Mouse (Mus musculus) midbrain, embryonic 14.5 days (tissue): Measurements from ENCODE around the gene Arhgap10. TPM values are rescaled to one million over a fixed set of nuclear protein-coding genes. Genes with fewer than 3 reads are reported as not detected.

Experiments used
- ATAC-seq: fragments of 200-750 bp; cut with Nextera tagmentation; 2 replicates; pipeline ENCODE4 v1.8.0; 2017; ENCODE audit warnings: moderate number of reproducible peaks, moderate library complexity; ENCODE audit not compliant: low FRiP score, low TSS enrichment
- DNase-seq: peaks from one replicate; pipeline ENCODE4 v3.0.0-alpha.2; 2015
- H3K27ac ChIP-seq: fragments of 300-500 bp; sonication (generic); replicated peaks from 2 replicates; pipeline ENCODE4 v1.5.1; 2014; ENCODE audit warnings: mild to moderate bottlenecking, low read depth, low read length, moderate library complexity
- H3K27me3 ChIP-seq: fragments of 300-500 bp; sonication (generic); 2 replicates; pipeline ENCODE4 v1.6.1; 2014; ENCODE audit warnings: low read length, control low read depth, mixed read lengths; ENCODE audit not compliant: control insufficient read depth, insufficient read depth
- H3K36me3 ChIP-seq: fragments of 300-500 bp; sonication (generic); 2 replicates; pipeline ENCODE4 v1.6.1; 2014; ENCODE audit warnings: low read length, control low read depth; ENCODE audit not compliant: control insufficient read depth, insufficient read depth
- H3K4me1 ChIP-seq: fragments of 300-500 bp; sonication (generic); 2 replicates; pipeline ENCODE4 v1.6.1; 2014; ENCODE audit warnings: mild to moderate bottlenecking, antibody characterized with exemption, low read length, control low read depth; ENCODE audit not compliant: control insufficient read depth, insufficient read depth
- H3K4me2 ChIP-seq: fragments of 300-500 bp; sonication (generic); 2 replicates; pipeline ENCODE4 v1.6.1; 2014; ENCODE audit warnings: mild to moderate bottlenecking, low read length, moderate library complexity
- H3K4me3 ChIP-seq: fragments of 300-500 bp; sonication (generic); replicated peaks from 2 replicates; pipeline ENCODE4 v1.5.1; 2014; ENCODE audit warnings: low read depth, low read length
- H3K9ac ChIP-seq: fragments of 300-500 bp; sonication (generic); replicated peaks from 2 replicates; pipeline ENCODE4 v1.6.1; 2014; ENCODE audit warnings: mild to moderate bottlenecking, low read length, moderate library complexity
- H3K9me3 ChIP-seq: fragments of 300-500 bp; sonication (generic); 2 replicates; pipeline ENCODE4 v1.6.1; 2016; ENCODE audit warnings: low read length, control low read depth, mixed read lengths; ENCODE audit not compliant: control insufficient read depth
- WGBS: fragments of 180-500 bp; shearing (Covaris S2); extraction: QIAGEN DNeasy Blood & Tissue Kit; methylation state at CpG from one replicate; pipeline ENCODE4 v1.1.7; 2014; 5-methylcytosine and 5-hydroxymethylcytosine counted together
- polyA plus RNA-seq: library from polyadenylated mRNA; unstranded; fragments of >200 nt; fragmentation: Nextera tagmentation; extraction: Ambion mirVana; gene quantifications from 2 replicates; pipeline ENCODE4 v1.2.1, GENCODE M21; 2014

Gene Arhgap10
- polyA plus RNA-seq, 1 experiment from 2014 or later: 3.0 TPM

- ATAC-seq (no peak), DNase-seq (peak; percentile 13)
- WGBS: 32% methylated on average over 1 of the region's 1 CpGs
These were observed 249.8 kb downstream of the Arhgap10 start for GRCm38 (mm10) chr8:77267941-77268405.

GRCm38 (mm10) chr8:77262216-77263009 lies 255.3 kb downstream of the Arhgap10 start:
- WGBS: 84% methylated on average over 12 of the region's 12 CpGs
- no peak for DNase-seq
- H3K4me2 ChIP-seq: no peak overlapping the region
- no peaks in the 10 kb centered on the region for H3K4me1 ChIP-seq
- H3K9ac ChIP-seq: no peak overlapping the region
- no peak for ATAC-seq
- H3K36me3 ChIP-seq: no peaks in the 10 kb centered on the region
- H3K4me3 ChIP-seq: no peak overlapping the region
- H3K27ac ChIP-seq: no peak overlapping the region
- no peaks in the 10 kb centered on the region for H3K27me3 ChIP-seq
- no peaks in the 10 kb centered on the region for H3K9me3 ChIP-seq

More at GRCm38 (mm10) chr8:77267941-77268405, 249.8 kb downstream of the Arhgap10 start:
- H3K4me1 ChIP-seq: no peaks in the 10 kb centered on the region
- no peaks in the 10 kb centered on the region for H3K27me3 ChIP-seq
- H3K36me3 ChIP-seq: no peaks in the 10 kb centered on the region
- no peak overlapping the region for H3K4me3 ChIP-seq
- H3K27ac ChIP-seq: no peak overlapping the region
- no peaks in the 10 kb centered on the region for H3K9me3 ChIP-seq
- no peak overlapping the region for H3K4me2 ChIP-seq
- H3K9ac ChIP-seq: no peak overlapping the region

DNA sequence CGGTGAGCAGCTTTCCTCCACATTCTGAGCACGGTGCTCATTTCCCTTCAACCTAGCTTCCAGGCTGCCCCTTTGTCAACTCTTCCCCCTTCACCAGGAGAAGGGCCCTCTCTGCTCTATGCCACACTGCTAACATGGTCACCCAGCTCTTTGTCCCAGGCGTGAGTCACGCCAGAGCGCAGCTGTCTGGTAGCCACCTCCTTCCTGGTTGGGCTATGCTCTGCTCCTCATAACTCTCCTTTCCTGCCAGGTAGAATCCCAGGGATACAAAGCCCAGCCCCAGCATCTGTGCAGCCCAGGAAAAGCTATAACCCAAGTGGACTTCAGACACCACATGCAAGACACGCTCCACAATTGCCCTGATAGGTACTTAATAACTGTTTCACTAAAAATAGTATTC lies 256.5 kb downstream of the Arhgap10 start:
- 91% methylated on average over 6 of the region's 6 CpGs for WGBS
- no peak overlapping the region for H3K4me3 ChIP-seq
- no peaks in the 10 kb centered on the region for H3K27me3 ChIP-seq
- no peak overlapping the region for H3K4me2 ChIP-seq
- H3K36me3 ChIP-seq: no peaks in the 10 kb centered on the region
- H3K9me3 ChIP-seq: no peaks in the 10 kb centered on the region
- H3K27ac ChIP-seq: no peak overlapping the region
- ATAC-seq: no peak
- no peak overlapping the region for H3K9ac ChIP-seq
- no peak for DNase-seq
- no peaks in the 10 kb centered on the region for H3K4me1 ChIP-seq

- ATAC-seq (no peak), DNase-seq (no peak)
- H3K27me3 ChIP-seq: no peaks in the 10 kb centered on the region
- H3K4me3 ChIP-seq: no peak overlapping the region
- no peak overlapping the region for H3K27ac ChIP-seq
- no peaks in the 10 kb centered on the region for H3K9me3 ChIP-seq
- no peak overlapping the region for H3K9ac ChIP-seq
- H3K36me3 ChIP-seq: no peaks in the 10 kb centered on the region
- WGBS: 93% methylated on average over 12 of the region's 12 CpGs
- no peak overlapping the region for H3K4me2 ChIP-seq
- H3K4me1 ChIP-seq: no peaks in the 10 kb centered on the region
These were observed 260.7 kb downstream of the Arhgap10 start for GRCm38 (mm10) chr8:77257085-77257451.

GRCm38 (mm10) chr8:77256450-77257084 lies 261.2 kb downstream of the Arhgap10 start:
- ATAC-seq (no peak), DNase-seq (peak; percentile 23)
- Histone ChIP-seq H3K4me3 (no peak overlapping the region), H3K4me1 (no peaks in the 10 kb centered on the region), H3K36me3 (no peaks in the 10 kb centered on the region), H3K4me2 (no peak overlapping the region), H3K9ac (no peak overlapping the region), H3K27me3 (no peaks in the 10 kb centered on the region), H3K9me3 (no peaks in the 10 kb centered on the region), H3K27ac (no peak overlapping the region)
- 87% methylated on average over 5 of the region's 5 CpGs for WGBS

DNA sequence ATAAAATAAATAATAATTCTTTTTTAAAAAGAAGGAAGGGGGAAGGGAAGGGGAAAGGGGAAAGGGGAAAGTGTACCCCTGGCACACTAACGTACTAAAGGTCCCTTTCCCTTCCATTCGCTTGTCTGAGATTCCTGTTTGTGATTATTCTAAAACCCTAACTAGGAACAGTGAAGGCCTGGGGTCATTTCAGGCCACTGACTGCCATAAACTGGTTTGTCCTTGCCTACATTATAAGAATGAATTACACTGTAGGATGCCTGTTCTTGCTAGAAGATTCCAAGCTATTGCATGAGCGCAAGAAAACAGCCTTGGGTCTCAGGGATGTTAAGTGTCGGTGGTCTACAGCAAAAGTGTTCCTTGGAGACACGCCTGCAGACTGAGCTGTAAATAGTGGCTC lies 263.3 kb downstream of the Arhgap10 start:
- Histone ChIP-seq H3K9me3 (no peaks in the 10 kb centered on the region), H3K27me3 (no peaks in the 10 kb centered on the region), H3K9ac (no peak overlapping the region), H3K27ac (no peak overlapping the region), H3K36me3 (no peaks in the 10 kb centered on the region), H3K4me1 (no peaks in the 10 kb centered on the region), H3K4me2 (no peak overlapping the region), H3K4me3 (no peak overlapping the region)
- DNase-seq (no peak), ATAC-seq (no peak)
- WGBS: 87% methylated on average over 5 of the region's 5 CpGs

GRCm38 (mm10) chr8:77251134-77251533 lies 266.6 kb downstream of the Arhgap10 start:
- H3K27me3 ChIP-seq: no peaks in the 10 kb centered on the region
- no peak overlapping the region for H3K27ac ChIP-seq
- WGBS: 95% methylated on average over 5 of the region's 5 CpGs
- H3K4me2 ChIP-seq: no peak overlapping the region
- DNase-seq (no peak), ATAC-seq (no peak)
- H3K9ac ChIP-seq: no peak overlapping the region
- H3K4me3 ChIP-seq: no peak overlapping the region
- H3K9me3 ChIP-seq: no peaks in the 10 kb centered on the region
- no peaks in the 10 kb centered on the region for H3K36me3 ChIP-seq
- H3K4me1 ChIP-seq: no peaks in the 10 kb centered on the region

- Histone ChIP-seq H3K4me3 (no peak overlapping the region), H3K4me1 (no peaks in the 10 kb centered on the region), H3K27ac (no peak overlapping the region), H3K4me2 (no peak overlapping the region), H3K9ac (no peak overlapping the region), H3K27me3 (no peaks in the 10 kb centered on the region), H3K36me3 (no peaks in the 10 kb centered on the region), H3K9me3 (no peaks in the 10 kb centered on the region)
- WGBS: 82% methylated on average over 3 of the region's 3 CpGs
- DNase-seq: no peak
- no peak for ATAC-seq
These were observed 267.7 kb downstream of the Arhgap10 start for GRCm38 (mm10) chr8:77250094-77250493.

GRCm38 (mm10) chr8:77241381-77241780 lies 276.4 kb downstream of the Arhgap10 start:
- no peaks in the 10 kb centered on the region for H3K36me3 ChIP-seq
- ATAC-seq (no peak), DNase-seq (no peak)
- no peaks in the 10 kb centered on the region for H3K9me3 ChIP-seq
- H3K27ac ChIP-seq: no peak overlapping the region
- H3K4me3 ChIP-seq: no peak overlapping the region
- no peaks in the 10 kb centered on the region for H3K27me3 ChIP-seq
- no peak overlapping the region for H3K9ac ChIP-seq
- no peaks in the 10 kb centered on the region for H3K4me1 ChIP-seq
- no peak overlapping the region for H3K4me2 ChIP-seq
- 95% methylated on average over 3 of the region's 3 CpGs for WGBS
